Mouse (Mus musculus) bone marrow, adult 2 months (tissue): ENCODE data around the gene Gucy1b1. TPM values are rescaled to one million over a fixed set of nuclear protein-coding genes. Genes with fewer than 3 reads are reported as not detected.

Experiments used
- H3K27ac ChIP-seq: fragments of 200-500 bp; 2 replicates; pipeline ENCODE4 v1.5.1; 2012; ENCODE audit warnings: low read depth, mild to moderate bottlenecking, control low read depth, inconsistent platforms, low read length; ENCODE audit not compliant: control insufficient read depth, poor library complexity, insufficient read depth
- H3K4me1 ChIP-seq: fragments of 200-500 bp; 2 replicates; pipeline ENCODE4 v1.6.1; 2011; ENCODE audit warnings: low read length; ENCODE audit not compliant: control insufficient read depth, insufficient read depth
- H3K4me3 ChIP-seq: fragments of 200-500 bp; replicated peaks from 2 replicates; pipeline ENCODE3; 2011; ENCODE audit warnings: mild to moderate bottlenecking, low read depth, low read length, control low read depth; ENCODE audit not compliant: control insufficient read depth
- CTCF ChIP-seq: fragments of 200-500 bp; IDR thresholded peaks from 2 replicates; pipeline ENCODE4 v1.5.1; 2011; ENCODE audit warnings: low read length, control low read depth; ENCODE audit not compliant: control insufficient read depth, insufficient read depth
- POLR2A ChIP-seq: fragments of 200-500 bp; IDR thresholded peaks from 2 replicates; pipeline ENCODE4 v1.6.1; 2011; ENCODE audit warnings: low read depth, mild to moderate bottlenecking, control low read depth, low read length, borderline replicate concordance; ENCODE audit not compliant: control insufficient read depth
- WGBS: fragments of 180-500 bp; shearing (Covaris S2); methylation state at CpG from one replicate; pipeline ENCODE4 v1.1.7; 2018; 5-methylcytosine and 5-hydroxymethylcytosine counted together
- polyA plus RNA-seq: library from polyadenylated mRNA; stranded (reverse); fragments of >200 nt; gene quantifications from 2 replicates; pipeline ENCODE4 v1.2.4, GENCODE M21; 2011; ENCODE audit warnings: low replicate concordance; ENCODE audit not compliant: missing spikeins, insufficient read depth, insufficient read length

The Gucy1b1 gene
- polyA plus RNA-seq, 1 experiment: 5.2 TPM

DNA sequence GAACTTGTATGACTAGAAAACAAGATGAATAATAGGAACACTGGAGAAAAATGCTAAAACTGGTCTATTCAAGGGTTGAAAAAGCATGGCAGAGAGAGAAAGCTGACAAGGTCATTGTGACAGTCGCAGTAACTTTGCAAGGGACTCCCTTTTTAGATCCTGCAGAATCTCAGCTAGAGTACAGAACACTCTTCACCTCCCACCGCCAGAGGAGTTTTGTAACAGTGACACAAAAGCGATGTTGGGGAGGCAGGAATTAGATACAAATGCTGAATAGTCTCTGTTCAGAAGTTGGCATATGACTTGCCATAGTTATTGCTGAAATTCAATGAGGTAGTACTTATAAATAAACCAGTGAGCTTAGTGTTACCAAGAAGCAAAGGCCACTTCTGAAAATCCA, 51.4 kb downstream of the Gucy1b1 start:
- WGBS: 80% methylated on average over 3 of the region's 3 CpGs
- Histone ChIP-seq H3K4me1 (no peaks in the 10 kb centered on the region), H3K27ac (no peak overlapping the region), H3K4me3 (no peak overlapping the region)
- TF ChIP-seq POLR2A (no peak), CTCF (no peak)

GRCm38 (mm10) chr3:82022421-82022920, 52.0 kb downstream of the Gucy1b1 start:
- H3K27ac ChIP-seq: no peak overlapping the region
- WGBS: 81% methylated on average over 8 of the region's 8 CpGs
- H3K4me1 ChIP-seq: no peaks in the 10 kb centered on the region
- no peak overlapping the region for H3K4me3 ChIP-seq
- TF ChIP-seq CTCF: no peak
- no peak for TF ChIP-seq POLR2A

GRCm38 (mm10) chr3:82014148-82014703, 60.3 kb downstream of the Gucy1b1 start:
- TF ChIP-seq POLR2A (no peak), CTCF (no peak)

DNA sequence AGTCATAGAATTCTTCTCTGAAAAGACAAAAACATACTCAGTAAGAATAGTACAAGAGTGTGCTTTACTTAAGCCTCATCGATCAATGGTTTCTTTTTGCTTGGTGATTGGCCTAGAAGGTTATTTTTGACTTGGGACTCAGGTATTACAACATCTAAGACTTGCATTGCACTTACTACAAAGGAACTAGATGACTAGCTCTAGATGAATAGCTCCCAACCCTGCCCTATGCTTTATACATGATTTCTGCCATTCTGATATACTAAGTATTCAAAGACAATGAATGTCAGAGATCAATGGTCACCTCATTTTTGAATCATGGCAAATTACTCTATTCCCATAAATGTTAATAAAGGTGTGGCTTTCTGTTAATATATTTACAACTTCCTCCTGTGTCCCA, 67.5 kb downstream of the Gucy1b1 start:
- Histone ChIP-seq H3K4me1 (no peaks in the 10 kb centered on the region), H3K27ac (no peak overlapping the region), H3K4me3 (no peak overlapping the region)
- WGBS: 87% methylated on average over 1 of the region's 1 CpGs
- TF ChIP-seq POLR2A: no peak
- no peak for TF ChIP-seq CTCF

More at GRCm38 (mm10) chr3:82014148-82014703, 60.3 kb downstream of the Gucy1b1 start:
- Histone ChIP-seq H3K4me1 (no peaks in the 10 kb centered on the region), H3K27ac (no peak overlapping the region), H3K4me3 (no peak overlapping the region)
- WGBS: 78% methylated on average over 7 of the region's 7 CpGs

DNA sequence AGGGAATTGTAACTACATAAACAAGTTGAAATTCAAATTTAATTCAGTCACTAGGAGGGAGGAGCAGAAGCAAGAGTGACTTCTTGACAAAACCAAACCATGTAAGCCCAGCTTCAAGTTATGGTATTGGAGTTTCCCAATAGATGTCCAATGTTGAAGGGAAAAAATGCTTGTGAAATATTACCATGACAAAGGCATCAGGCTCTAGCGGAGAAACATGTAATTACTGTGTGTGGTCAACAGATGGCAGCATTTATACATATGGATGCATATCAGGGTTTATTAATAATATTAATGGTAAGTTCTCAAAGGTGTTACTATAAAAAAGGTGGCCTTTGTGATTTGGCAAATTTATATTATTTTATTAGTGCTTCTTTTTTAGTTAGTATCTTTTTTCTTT, 78.5 kb downstream of the Gucy1b1 start:
- TF ChIP-seq CTCF: no peak
- no peak for TF ChIP-seq POLR2A
- no peak overlapping the region for H3K27ac ChIP-seq
- no peak overlapping the region for H3K4me3 ChIP-seq
- WGBS: 0% methylated on average over 1 of the region's 1 CpGs
- H3K4me1 ChIP-seq: no peaks in the 10 kb centered on the region

GRCm38 (mm10) chr3:81995371-81995770, 79.1 kb downstream of the Gucy1b1 start:
- Histone ChIP-seq H3K27ac (no peak overlapping the region), H3K4me3 (no peak overlapping the region), H3K4me1 (no peaks in the 10 kb centered on the region)
- TF ChIP-seq POLR2A (no peak), CTCF (no peak)
- 48% methylated on average over 4 of the region's 4 CpGs for WGBS

- Histone ChIP-seq H3K27ac (no peak overlapping the region), H3K4me3 (no peak overlapping the region)
- TF ChIP-seq POLR2A (no peak), CTCF (no peak)
These were observed 84.0 kb downstream of the Gucy1b1 start for GRCm38 (mm10) chr3:81990531-81990930.

DNA sequence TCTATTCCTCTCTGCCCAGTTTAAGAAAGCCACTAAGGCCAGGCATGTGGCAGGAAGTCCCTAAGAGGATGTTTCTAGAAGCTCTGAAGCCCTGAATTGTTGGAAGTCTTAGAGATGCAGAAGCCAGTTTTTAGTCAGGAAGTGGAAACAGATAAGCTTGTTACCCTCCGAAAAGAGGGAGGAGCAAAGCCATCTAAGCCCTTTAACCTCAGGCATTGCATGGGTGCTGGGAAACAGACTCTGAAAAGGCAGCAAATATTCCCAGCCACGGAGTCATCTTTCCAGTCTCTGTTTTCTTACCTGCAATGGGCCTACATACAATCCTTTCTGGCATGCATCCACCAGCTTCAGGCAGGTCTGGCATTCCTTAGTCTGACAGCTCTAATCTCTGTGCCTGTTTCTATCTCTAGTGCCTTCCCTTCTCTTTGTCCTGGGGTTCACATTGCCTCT, 84.8 kb downstream of the Gucy1b1 start:
- H3K4me3 ChIP-seq: no peak overlapping the region
- H3K4me1 ChIP-seq: no peaks in the 10 kb centered on the region
- TF ChIP-seq CTCF (no peak), POLR2A (no peak)
- no peak overlapping the region for H3K27ac ChIP-seq
- 26% methylated on average over 2 of the region's 2 CpGs for WGBS

More at GRCm38 (mm10) chr3:81990531-81990930, 84.0 kb downstream of the Gucy1b1 start:
- WGBS: 68% methylated on average over 3 of the region's 3 CpGs
- no peaks in the 10 kb centered on the region for H3K4me1 ChIP-seq

DNA sequence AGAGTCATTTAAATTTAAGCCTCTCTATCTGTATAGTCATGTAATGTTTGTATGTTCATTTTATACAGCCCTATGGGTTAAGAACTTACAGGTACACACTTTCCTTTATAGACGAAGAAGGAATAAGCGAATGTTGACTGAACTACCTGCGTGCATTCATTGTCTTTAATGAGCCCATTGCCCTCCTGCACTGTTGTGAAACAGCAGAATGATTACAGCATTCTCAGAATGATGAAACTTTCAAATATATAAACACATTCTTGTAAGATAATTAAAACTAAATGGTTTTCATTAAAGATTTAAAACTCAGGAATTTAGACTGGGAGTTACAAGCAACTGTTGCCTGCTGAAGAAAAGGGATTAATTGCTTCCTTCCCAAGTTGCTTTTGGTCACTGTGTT, 86.9 kb downstream of the Gucy1b1 start:
- Histone ChIP-seq H3K4me3 (no peak overlapping the region), H3K27ac (no peak overlapping the region), H3K4me1 (no peaks in the 10 kb centered on the region)
- no peak for TF ChIP-seq CTCF
- TF ChIP-seq POLR2A: no peak
- 79% methylated on average over 3 of the region's 3 CpGs for WGBS
